Mouse (Mus musculus) liver, adult 2 months (tissue): ENCODE measurements at regions not wholly inside any gene's neighbourhood (a gene's known extent, or its start where the extent isn't known, plus 50 kb on each side); places are given as distances from the start of the nearest gene placed in this dataset.
"Not testable (repeated sequence)": the region's sequence is repeated elsewhere in the genome, so short reads cannot be mapped to it uniquely, and the experiment has no call there.

Experiments used
- DNase-seq: peaks from one replicate; pipeline ENCODE4 v3.0.0-alpha.2; 2011; ENCODE audit warnings: low read depth, low spot score; ENCODE audit errors: extremely low read depth
- H3K27ac ChIP-seq: fragments of 200-500 bp; replicated peaks from 2 replicates; pipeline ENCODE4 v1.5.1; 2012; ENCODE audit warnings: low read depth, mild to moderate bottlenecking, control low read depth, inconsistent platforms, low read length; ENCODE audit not compliant: insufficient read depth
- H3K27me3 ChIP-seq: fragments of 200-500 bp; 2 replicates; pipeline ENCODE4 v1.6.1; 2012; ENCODE audit warnings: mild to moderate bottlenecking, moderate library complexity, low read length, inconsistent platforms; ENCODE audit not compliant: control insufficient read depth, insufficient read depth
- H3K36me3 ChIP-seq: fragments of 200-500 bp; 2 replicates; pipeline ENCODE4 v1.6.1; 2012; ENCODE audit warnings: low read length, inconsistent platforms; ENCODE audit not compliant: control insufficient read depth, insufficient read depth
- H3K4me1 ChIP-seq: fragments of 200-500 bp; 2 replicates; pipeline ENCODE4 v1.6.1; 2011; ENCODE audit warnings: low read length; ENCODE audit not compliant: control insufficient read depth, insufficient read depth
- H3K4me3 ChIP-seq: fragments of 200-500 bp; 2 replicates; pipeline ENCODE4 v1.5.1; 2011; ENCODE audit warnings: low read depth, mild to moderate bottlenecking, control low read depth, low read length, moderate library complexity; ENCODE audit not compliant: insufficient read depth
- H3K79me2 ChIP-seq: fragments of 200-500 bp; 2 replicates; pipeline ENCODE4 v1.6.1; 2012; ENCODE audit warnings: inconsistent platforms, mild to moderate bottlenecking, low read length, moderate library complexity; ENCODE audit not compliant: control insufficient read depth, insufficient read depth
- H3K9ac ChIP-seq: fragments of 200-500 bp; 2 replicates; pipeline ENCODE4 v1.6.1; 2012; ENCODE audit warnings: low read depth, mild to moderate bottlenecking, control low read depth, inconsistent platforms, low read length
- CTCF ChIP-seq: fragments of 200-500 bp; IDR thresholded peaks from 2 replicates; pipeline ENCODE4 v1.5.1; 2011; ENCODE audit warnings: low read depth, low read length, control low read depth
- POLR2A ChIP-seq: fragments of 200-500 bp; IDR thresholded peaks from 2 replicates; pipeline ENCODE4 v1.6.1; 2011; ENCODE audit warnings: low read length, control low read depth; ENCODE audit not compliant: insufficient read depth; ENCODE audit errors: extremely low read depth
- WGBS: fragments of 180-500 bp; shearing (Covaris S2); methylation state at CpG from one replicate; pipeline ENCODE4 v1.1.7; 2018; 5-methylcytosine and 5-hydroxymethylcytosine counted together

GRCm38 (mm10) chr3:17620398-17620797 lies 327.8 kb upstream of the Cypt12 start:
- H3K4me3 ChIP-seq, result no peak overlapping the region
- H3K79me2 ChIP-seq, result no peaks in the 10 kb centered on the region
- no peak for DNase-seq
- no peaks in the 10 kb centered on the region; the same call in 1 of the 2 replicates for H3K27me3 ChIP-seq
- no peak overlapping the region for H3K27ac ChIP-seq
- no peaks in the 10 kb centered on the region for H3K36me3 ChIP-seq
- no peak for TF ChIP-seq CTCF
- no peak for TF ChIP-seq POLR2A
- no peaks in the 10 kb centered on the region for H3K4me1 ChIP-seq
- 73% methylated on average over 2 of the region's 2 CpGs for WGBS
- H3K9ac ChIP-seq, result no peak overlapping the region

DNA sequence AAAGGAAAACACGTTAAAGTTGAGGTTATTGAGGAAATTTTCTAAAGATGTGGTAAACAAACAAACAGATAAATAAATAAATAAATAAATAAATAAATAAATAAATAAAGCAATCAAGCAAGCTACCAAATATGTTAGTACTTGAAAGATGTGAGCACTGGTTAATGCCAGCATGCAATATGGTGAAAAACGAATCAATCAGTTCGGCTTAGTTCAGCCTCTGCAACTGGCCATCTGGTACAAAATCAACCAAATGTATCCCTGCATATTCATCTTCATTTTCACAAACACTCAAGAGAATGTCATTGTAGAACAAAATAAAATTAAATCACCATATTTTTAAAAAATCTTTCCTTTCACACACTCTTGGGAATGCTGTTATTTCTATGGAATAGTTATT lies 315.7 kb upstream of the Cypt12 start:
- Histone ChIP-seq H3K4me1 (no peaks in the 10 kb centered on the region), H3K79me2 (no peaks in the 10 kb centered on the region), H3K9ac (no peak overlapping the region), H3K27me3 (no peaks in the 10 kb centered on the region), H3K4me3 (no peak overlapping the region), H3K27ac (no peak overlapping the region), H3K36me3 (no peaks in the 10 kb centered on the region)
- TF ChIP-seq CTCF (no peak), POLR2A (no peak)
- DNase-seq, result no peak
- 83% methylated on average over 3 of the region's 3 CpGs for WGBS

DNA sequence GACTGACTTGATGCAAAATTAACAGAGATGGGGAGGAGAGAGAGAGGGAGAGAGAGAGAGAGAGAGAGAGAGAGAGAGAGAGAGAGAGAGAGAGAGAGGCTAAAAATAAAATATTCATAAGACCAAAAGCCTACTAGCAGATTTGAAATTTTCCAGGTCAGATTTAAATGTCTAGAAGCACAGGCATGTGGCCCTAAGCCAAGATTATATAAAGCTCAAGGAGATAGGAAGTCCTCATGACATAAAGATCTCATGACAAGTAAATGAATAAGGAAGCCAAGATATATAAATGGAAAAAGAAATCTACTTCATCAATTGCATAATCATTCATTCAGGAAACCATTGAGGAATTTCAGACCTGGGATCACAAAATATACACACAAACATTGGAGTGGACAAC lies 311.9 kb upstream of the Cypt12 start:
- Histone ChIP-seq H3K79me2 (no peaks in the 10 kb centered on the region), H3K4me1 (no peaks in the 10 kb centered on the region), H3K9ac (no peak overlapping the region), H3K4me3 (no peak overlapping the region), H3K27me3 (no peaks in the 10 kb centered on the region), H3K36me3 (no peaks in the 10 kb centered on the region), H3K27ac (no peak overlapping the region)
- TF ChIP-seq POLR2A, result no peak
- no peak for TF ChIP-seq CTCF
- DNase-seq, result no peak

- H3K27ac ChIP-seq, H3K36me3 ChIP-seq, H3K4me3 ChIP-seq, DNase-seq, H3K79me2 ChIP-seq, H3K9ac ChIP-seq, H3K27me3 ChIP-seq, H3K4me1 ChIP-seq: not testable (repeated sequence)
- 79% methylated on average over 2 of the region's 2 CpGs for WGBS
Measured at GRCm38 (mm10) chr3:17659988-17660387, 288.2 kb upstream of the Cypt12 start.

DNA sequence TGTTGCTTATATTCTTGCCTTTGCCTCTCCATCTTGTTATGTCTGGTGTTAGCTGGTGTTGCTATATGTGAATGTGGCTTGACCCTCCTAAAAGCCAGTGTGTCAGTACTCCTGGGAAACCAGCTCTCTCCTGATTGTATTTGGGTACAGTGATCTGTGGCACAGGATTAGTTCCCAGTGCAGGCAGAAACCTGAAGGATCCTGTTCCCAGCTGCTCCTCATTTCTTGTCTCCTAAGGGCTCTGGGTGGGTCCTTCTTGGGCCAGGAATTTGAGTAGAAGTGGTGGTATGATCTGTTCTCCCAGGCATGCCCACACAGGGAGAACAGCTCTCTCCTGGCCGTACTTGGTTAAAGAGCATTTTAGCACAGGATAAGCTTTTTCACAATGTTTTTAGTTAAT lies 286.2 kb upstream of the Cypt12 start:
- 86% methylated on average over 1 of the region's 1 CpGs for WGBS
- H3K36me3 ChIP-seq, result no peaks in the 10 kb centered on the region
- no peak overlapping the region for H3K27ac ChIP-seq
- no peaks in the 10 kb centered on the region for H3K79me2 ChIP-seq
- TF ChIP-seq CTCF (no peak), POLR2A (no peak)
- H3K4me3 ChIP-seq, result no peak overlapping the region
- no peaks in the 10 kb centered on the region for H3K4me1 ChIP-seq
- H3K9ac ChIP-seq, result no peak overlapping the region
- H3K27me3 ChIP-seq, result no peaks in the 10 kb centered on the region
- no peak for DNase-seq

DNA sequence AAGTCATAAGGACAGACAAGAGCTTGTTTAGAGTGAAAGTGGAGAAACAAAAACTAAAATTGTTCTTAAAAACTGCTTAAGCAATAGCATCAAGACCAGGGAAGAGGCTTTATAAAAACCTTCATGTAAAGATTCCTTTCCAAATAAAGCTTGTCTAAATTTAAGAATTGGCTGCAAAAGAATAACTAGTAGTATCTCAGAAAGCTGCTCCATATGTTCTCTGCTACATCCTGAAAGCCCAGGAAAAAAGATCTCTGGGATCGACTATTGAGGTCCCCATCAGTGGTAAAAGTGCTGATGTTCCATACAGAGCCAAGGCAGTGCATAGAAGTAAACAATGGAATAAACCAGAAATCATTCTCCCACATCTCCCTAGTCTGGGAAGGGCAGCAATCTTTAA lies 281.2 kb upstream of the Cypt12 start:
- DNase-seq, result no peak
- 67% methylated on average over 1 of the region's 1 CpGs for WGBS
- TF ChIP-seq POLR2A (no peak), CTCF (no peak)

GRCm38 (mm10) chr3:17668839-17669238 lies 279.4 kb upstream of the Cypt12 start:
- no peaks in the 10 kb centered on the region for H3K36me3 ChIP-seq
- TF ChIP-seq CTCF (no peak), POLR2A (no peak)
- no peaks in the 10 kb centered on the region for H3K79me2 ChIP-seq
- H3K4me1 ChIP-seq, result no peaks in the 10 kb centered on the region
- H3K4me3 ChIP-seq, result no peak overlapping the region
- H3K9ac ChIP-seq, result no peak overlapping the region
- H3K27ac ChIP-seq, result no peak overlapping the region
- H3K27me3 ChIP-seq, result no peaks in the 10 kb centered on the region
- no peak for DNase-seq
- WGBS, result 72% methylated on average over 2 of the region's 2 CpGs

More for the DNA sequence above, 281.2 kb upstream of the Cypt12 start:
- no peaks in the 10 kb centered on the region for H3K4me1 ChIP-seq
- no peaks in the 10 kb centered on the region for H3K79me2 ChIP-seq
- no peaks in the 10 kb centered on the region for H3K36me3 ChIP-seq
- no peak overlapping the region for H3K4me3 ChIP-seq
- no peak overlapping the region for H3K9ac ChIP-seq
- no peak overlapping the region for H3K27ac ChIP-seq
- H3K27me3 ChIP-seq, result no peaks in the 10 kb centered on the region
